In the genomic region with DNA sequence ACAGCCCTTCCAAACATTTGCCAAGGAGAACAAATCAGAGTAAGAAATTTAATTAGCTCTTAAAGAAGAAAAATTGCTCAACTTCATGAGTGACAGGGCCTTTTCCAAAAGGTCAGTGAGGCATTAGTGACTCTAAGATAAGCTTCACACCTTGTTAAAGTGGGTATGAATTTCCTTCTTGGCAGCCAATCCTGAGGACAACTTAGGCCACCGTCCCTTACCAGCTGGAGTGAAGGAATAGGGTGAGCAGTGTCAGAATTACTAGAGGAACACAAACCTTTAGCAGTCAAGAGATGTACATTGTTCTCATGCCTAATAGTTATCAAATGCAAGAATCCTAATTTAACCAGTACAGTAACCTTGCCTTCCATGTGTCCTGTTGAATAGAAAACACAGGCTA, we compare ENCODE assay signal across 15 mouse cellular contexts.
"Had no signal": no experiment of that assay in that cellular context is flagged by ENCODE, and none has a peak within 500 bp of the region (broad histone marks: within the 10 kb centered on the region; RNA-seq: fewer than 3 reads in every experiment).

No protein-coding gene starts in this region.

- DNase-seq: kidney, postnatal 14 days; left cerebral cortex, postnatal 4 days; lung, embryonic 14.5 days; lung, postnatal 4 days; midbrain, embryonic 14.5 days; right cerebral cortex, adult 18-20 months; right cerebral cortex, postnatal 25 days; thymus, postnatal 4 days had no signal

- H3K27me3 ChIP-seq: limb, embryonic 13.5 days; liver, embryonic 15.5 days; neural tube, embryonic 15.5 days had no signal

- H3K9me3 ChIP-seq: limb, embryonic 13.5 days; liver, embryonic 15.5 days; midbrain, embryonic 10.5 days; neural tube, embryonic 15.5 days had no signal

- H3K9ac ChIP-seq: limb, embryonic 13.5 days; liver, embryonic 15.5 days; neural tube, embryonic 15.5 days had no signal

- H3K4me2 ChIP-seq: limb, embryonic 13.5 days; liver, embryonic 11.5 days; liver, embryonic 15.5 days; lung, embryonic 14.5 days; neural tube, embryonic 15.5 days had no signal

- H3K27ac ChIP-seq: limb, embryonic 13.5 days; liver, embryonic 15.5 days; midbrain, embryonic 10.5 days; neural tube, embryonic 15.5 days; stomach, postnatal 0 days had no signal

- H3K4me3 ChIP-seq: limb, embryonic 13.5 days; liver, embryonic 15.5 days; midbrain, embryonic 10.5 days; myocyte; neural tube, embryonic 15.5 days had no signal
